Mouse (Mus musculus) urinary bladder, postnatal 0 days (tissue): ENCODE measurements around the gene Surf6. TPM values are rescaled to one million over a fixed set of nuclear protein-coding genes. Genes with fewer than 3 reads are reported as not detected.

ENCODE experiments used
- polyA plus RNA-seq: library from polyadenylated mRNA; unstranded; fragments of >200 nt; fragmentation: Nextera tagmentation; extraction: Ambion mirVana; gene quantifications from 2 replicates; pipeline ENCODE4 v1.2.1, GENCODE M21; 2015

The Surf6 gene
- polyA plus RNA-seq, result 12.3 and 13.4 TPM in 2 replicates

DNA sequence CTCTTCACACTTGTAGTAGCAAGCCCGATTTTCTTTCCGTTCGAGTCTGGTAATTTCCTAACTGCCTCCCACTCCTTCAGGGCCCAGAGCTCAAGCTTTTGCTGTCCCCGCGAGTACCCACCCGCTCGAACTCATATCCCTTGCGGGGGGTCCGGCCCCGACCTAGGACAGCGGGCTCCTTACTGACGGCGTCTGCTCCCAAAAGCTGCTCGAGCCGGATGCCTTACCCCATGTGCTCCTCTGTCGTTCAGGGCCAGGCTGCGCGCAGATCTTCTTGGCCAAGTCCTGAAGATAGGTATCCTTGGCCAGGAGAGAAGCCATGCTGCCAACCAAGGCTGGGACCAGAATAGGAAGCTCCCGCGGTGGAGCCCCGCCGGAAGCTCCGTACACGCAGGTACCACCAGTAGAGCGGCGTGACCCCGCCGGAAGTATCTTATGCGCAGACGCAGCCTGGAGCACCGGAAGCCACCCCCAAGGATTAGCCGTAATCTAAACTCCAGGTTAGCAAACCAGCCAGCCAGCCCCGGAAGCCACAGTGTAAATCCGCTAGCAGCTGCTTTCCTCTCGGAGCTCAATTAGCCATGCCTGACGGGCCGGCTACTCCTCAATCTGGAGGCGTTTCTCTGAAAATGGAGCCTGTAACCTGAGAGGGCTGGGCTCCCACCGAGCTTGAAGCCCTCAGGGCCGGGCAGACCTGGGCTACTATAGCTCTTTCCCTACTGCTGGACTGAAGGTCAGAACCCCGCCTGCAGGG is at the start of gene Surf6:
TSS of gene Surf6 (minus strand) at position 413 of the 754 bp plus-strand sequence.

DNA sequence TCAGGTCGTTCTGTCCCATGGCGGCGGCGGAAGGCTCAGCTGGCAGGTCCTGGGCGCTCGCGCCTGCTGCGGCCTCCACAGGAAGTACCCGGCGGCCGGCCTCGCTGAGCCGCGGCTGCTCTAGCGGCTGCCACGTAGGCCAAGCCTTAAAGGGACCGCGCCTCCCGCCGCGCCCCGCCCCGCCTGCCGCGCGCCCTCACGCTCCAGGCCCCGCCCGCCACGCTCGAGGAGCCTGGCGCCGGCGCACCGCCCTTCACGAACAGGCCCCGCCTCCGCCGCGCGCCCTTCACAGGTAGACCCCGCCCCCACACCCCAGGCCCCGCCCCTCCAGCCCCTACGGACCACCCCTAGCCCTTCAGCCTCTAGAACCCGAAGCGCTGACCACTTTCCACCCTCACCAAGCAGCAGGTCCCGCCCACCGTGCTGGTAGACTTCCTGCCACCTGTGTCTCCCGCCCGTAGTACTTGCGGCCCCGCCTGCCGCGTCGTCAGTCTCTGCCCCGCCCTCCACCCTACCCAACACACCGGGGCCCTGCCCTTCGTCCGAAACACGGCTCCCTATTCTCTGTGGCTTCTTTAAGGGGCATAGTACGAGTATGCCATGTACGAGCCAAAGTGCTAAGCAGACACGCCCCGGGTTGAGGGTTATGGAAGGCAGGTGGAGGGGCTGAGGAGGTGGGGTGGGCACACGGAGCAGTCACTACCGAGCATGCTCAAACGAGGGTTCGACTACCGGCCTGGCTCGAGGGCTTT is 30.8 kb upstream of the Surf6 start, which contains the start of the genes Surf4 and Stkld1:
TSS of gene Surf4 (minus strand) at position 625 of the 752 bp plus-strand sequence.
TSS of gene Stkld1 (plus strand) at position 744 of the 752 bp plus-strand sequence.

DNA sequence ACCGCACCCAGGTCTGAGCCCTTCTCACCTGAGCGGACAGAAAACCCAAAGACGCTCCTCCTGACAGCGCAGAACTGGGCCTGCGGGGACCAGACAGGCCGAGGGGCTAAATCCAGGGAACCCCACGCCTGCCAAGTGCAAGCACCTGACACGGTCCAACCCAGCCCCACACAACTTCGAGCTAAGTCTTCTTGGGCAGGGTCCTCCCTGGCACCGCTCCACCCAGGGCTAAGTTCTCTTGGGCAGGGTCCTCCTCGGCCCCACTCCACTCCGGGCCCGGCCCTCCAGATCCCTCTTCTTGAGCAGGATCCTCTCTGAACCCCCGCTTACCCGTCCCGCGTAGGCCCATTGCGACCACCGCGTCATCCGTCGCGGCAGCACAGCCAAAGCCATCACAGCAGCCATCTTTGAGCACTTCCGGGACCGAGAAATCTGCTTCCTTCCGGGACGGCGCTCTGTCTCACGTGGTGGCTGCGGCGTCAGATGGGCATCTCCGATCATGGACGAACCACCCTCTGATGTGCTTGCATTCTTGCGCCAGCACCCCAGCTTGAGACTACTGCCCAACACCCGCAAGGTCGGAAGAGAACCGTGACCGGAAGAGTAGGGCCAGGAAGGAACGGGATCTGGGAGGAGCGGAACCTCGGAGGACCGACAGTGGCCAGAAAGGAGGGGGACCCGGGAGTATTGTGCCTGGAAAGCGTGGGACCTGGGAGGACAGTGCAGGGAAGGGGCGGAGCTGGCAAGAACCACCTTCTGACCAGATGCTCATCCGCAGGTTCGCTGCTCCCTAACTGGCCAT is 13.4 kb upstream of the Surf6 start, which contains the start of the genes Surf2 and Surf1:
TSS of gene Surf2 (plus strand) at position 441 of the 802 bp plus-strand sequence.
TSS of gene Surf1 (minus strand) at position 604 of the 802 bp plus-strand sequence.

DNA sequence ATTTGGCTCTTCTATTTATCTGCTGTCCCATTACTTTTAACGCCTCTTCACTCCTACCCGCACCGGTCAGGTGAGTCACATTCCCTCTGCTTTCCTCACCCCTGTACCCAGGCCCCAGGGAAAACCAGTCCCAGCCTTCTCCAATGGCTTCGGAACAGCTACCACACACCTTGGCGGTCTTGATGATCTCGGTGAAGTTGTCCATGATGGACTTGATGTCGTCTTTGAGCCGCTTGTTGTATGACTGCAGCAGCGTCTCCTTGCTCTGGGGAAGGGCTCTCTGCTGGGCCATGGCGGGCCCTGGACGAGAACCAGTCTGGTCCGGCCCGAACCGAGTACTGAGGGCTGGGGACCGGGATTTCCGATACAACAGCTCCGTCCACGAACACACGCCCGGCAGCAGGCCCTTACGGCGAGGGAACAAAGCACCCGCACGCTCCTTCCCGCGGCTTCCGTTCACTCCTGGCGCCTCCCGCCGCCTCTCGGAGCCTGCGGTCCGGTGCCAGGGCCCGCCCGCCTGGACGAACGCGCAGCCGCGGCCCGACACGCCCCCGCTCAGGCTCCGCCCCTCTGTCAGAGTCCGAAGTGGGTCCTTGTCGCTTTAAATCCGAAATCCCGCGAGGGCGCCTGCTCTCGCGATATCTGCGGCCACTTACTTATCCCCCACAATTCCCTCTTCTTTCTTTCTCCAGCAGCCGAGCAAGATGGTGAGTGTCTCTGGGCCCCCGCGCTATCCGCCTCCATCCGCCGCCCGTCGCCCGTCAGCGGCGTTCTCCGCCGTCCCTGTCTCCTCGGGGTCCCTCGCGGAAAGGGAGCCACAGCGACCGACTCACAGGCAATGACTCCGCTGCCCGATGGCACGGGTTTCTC is 7.7 kb upstream of the Surf6 start, which contains the start of the genes Med22 and Rpl7a:
TSS of gene Med22 (minus strand) at position 554 of the 870 bp plus-strand sequence.
TSS of gene Rpl7a (plus strand) at position 641 of the 870 bp plus-strand sequence.

DNA sequence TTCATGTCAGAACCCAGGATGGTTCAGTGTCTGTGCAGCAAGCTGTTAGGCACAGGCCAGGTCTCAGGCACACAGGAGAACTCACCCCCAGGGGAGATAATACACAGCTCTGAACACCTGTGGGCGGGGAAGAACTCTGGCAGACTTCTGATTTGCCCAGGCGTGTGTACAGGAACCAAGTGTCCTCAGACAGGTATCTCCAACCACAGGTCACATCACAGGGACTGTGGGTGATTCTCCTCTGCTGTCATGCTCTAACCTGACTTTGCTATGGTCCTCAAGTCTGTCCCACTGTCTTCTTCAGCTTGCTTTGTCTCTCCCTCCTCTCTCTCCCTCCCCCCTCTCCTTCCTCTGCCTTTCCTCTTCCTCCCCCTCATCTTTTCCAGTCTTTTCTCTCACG is 37.8 kb downstream of the Surf6 start, which contains the start of gene Abo:
TSS of gene Abo (minus strand) at position 101 of the 400 bp plus-strand sequence.

Other genes starting within 250 kb of the Surf6 start
- gene Lcn4, start 231.6 kb downstream of the Surf6 start, polyA plus RNA-seq, result not detected in 2 replicates
- not detected in 2 replicates for gene Abo, start 37.9 kb downstream of the Surf6 start, polyA plus RNA-seq
- gene Med22, start 7.8 kb upstream of the Surf6 start, polyA plus RNA-seq, result 21.7 and 23.8 TPM in 2 replicates
- gene Rpl7a, start 7.9 kb upstream of the Surf6 start, polyA plus RNA-seq, result 443 and 456 TPM in 2 replicates
- gene Surf2, start 13.5 kb upstream of the Surf6 start, polyA plus RNA-seq, result 24.2 TPM in 2 replicates
- 42.5 and 44.8 TPM in 2 replicates for gene Surf1, start 13.7 kb upstream of the Surf6 start, polyA plus RNA-seq
- 196 and 215 TPM in 2 replicates for gene Surf4, start 31.0 kb upstream of the Surf6 start, polyA plus RNA-seq
- 0.14 and 0.30 TPM in 2 replicates for gene Stkld1, start 31.2 kb upstream of the Surf6 start, polyA plus RNA-seq
- 20.7 and 23.3 TPM in 2 replicates for gene Rexo4, start 61.5 kb upstream of the Surf6 start, polyA plus RNA-seq
- gene Adamts13, start 70.5 kb upstream of the Surf6 start, polyA plus RNA-seq, result 0.05 and 0.16 TPM in 2 replicates
- 35.6 and 39.4 TPM in 2 replicates for gene Cacfd1, start 107.0 kb upstream of the Surf6 start, polyA plus RNA-seq
- gene Slc2a6, start 125.1 kb upstream of the Surf6 start, polyA plus RNA-seq, result 2.5 and 3.3 TPM in 2 replicates
- not detected in 2 replicates for gene Mymk, start 169.3 kb upstream of the Surf6 start, polyA plus RNA-seq
- 6.9 and 8.1 TPM in 2 replicates for gene Adamtsl2, start 176.5 kb upstream of the Surf6 start, polyA plus RNA-seq
- gene Fam163b, start 239.6 kb upstream of the Surf6 start, polyA plus RNA-seq, result 0.10 TPM in 1 of 2 replicates, not detected in the other